Mouse (Mus musculus): Measurements from ENCODE around the gene Fzr1. TPM values are rescaled to one million over a fixed set of nuclear protein-coding genes. Genes with fewer than 3 reads are reported as not detected.

The Fzr1 gene
- polyA plus RNA-seq, 1 experiment = 181 TPM

GRCm38 (mm10) chr10:81342686-81343505, 35.4 kb downstream of the Fzr1 start, which contains the start of gene Gipc3:
TSS of gene Gipc3 (minus strand) at chr10:81343266.
- TF ChIP-seq CTCF (IDR thresholded peaks at IDR 0.05; ENCODE audit: borderline replicate concordance, control insufficient read depth, extremely low read depth, insufficient read depth, low read length, poor library complexity) = no peak
- no peak for TF ChIP-seq POLR2A (IDR thresholded peaks at IDR 0.05; ENCODE audit: control insufficient read depth, extremely low read depth, insufficient read depth, low read length, poor library complexity)
- WGBS = 7% methylated on average over 63 of the region's 67 CpGs
- Histone ChIP-seq H3K4me3 (ENCODE audit: control insufficient read depth, insufficient read depth, low read length) (peak within 1 kb of the TSS; percentile 31), H3K27me3 (ENCODE audit: control insufficient read depth, insufficient read depth, low read length) (peaks cover 11% of the 10 kb centered on the region), H3K4me1 (replicated peaks; ENCODE audit: control insufficient read depth, insufficient read depth, low read length) (peaks cover 17% of the 10 kb centered on the region), H3K27ac (ENCODE audit: control insufficient read depth, insufficient read depth, low read length) (no peak within 1 kb of the TSS), H3K36me3 (ENCODE audit: control insufficient read depth, insufficient read depth, low read length) (no peaks in the 10 kb centered on the region)
- DNase-seq = no peak

GRCm38 (mm10) chr10:81341333-81341949, 36.9 kb downstream of the Fzr1 start:
- TF ChIP-seq POLR2A (IDR thresholded peaks at IDR 0.05; ENCODE audit: control insufficient read depth, extremely low read depth, insufficient read depth, low read length, poor library complexity) (no peak), CTCF (IDR thresholded peaks at IDR 0.05; ENCODE audit: borderline replicate concordance, control insufficient read depth, extremely low read depth, insufficient read depth, low read length, poor library complexity) (peak; percentile 86; the same call in 1 of the 2 replicates)
- no peak overlapping the region for H3K27ac ChIP-seq (ENCODE audit: control insufficient read depth, insufficient read depth, low read length)
- no peak overlapping the region for H3K4me3 ChIP-seq (ENCODE audit: control insufficient read depth, insufficient read depth, low read length)
- no peaks in the 10 kb centered on the region for H3K36me3 ChIP-seq (ENCODE audit: control insufficient read depth, insufficient read depth, low read length)
- peaks cover 11% of the 10 kb centered on the region for H3K27me3 ChIP-seq (ENCODE audit: control insufficient read depth, insufficient read depth, low read length)
- peaks cover 9% of the 10 kb centered on the region for H3K4me1 ChIP-seq (replicated peaks; ENCODE audit: control insufficient read depth, insufficient read depth, low read length)
- peak; percentile 83 for DNase-seq
- WGBS = 49% methylated on average over 16 of the region's 16 CpGs

- 88% methylated on average over 17 of the region's 17 CpGs for WGBS
- TF ChIP-seq CTCF (IDR thresholded peaks at IDR 0.05; ENCODE audit: borderline replicate concordance, control insufficient read depth, extremely low read depth, insufficient read depth, low read length, poor library complexity) (no peak), POLR2A (IDR thresholded peaks at IDR 0.05; ENCODE audit: control insufficient read depth, extremely low read depth, insufficient read depth, low read length, poor library complexity) (no peak)
- peaks cover 7% of the 10 kb centered on the region for H3K4me1 ChIP-seq (replicated peaks; ENCODE audit: control insufficient read depth, insufficient read depth, low read length)
Observed at GRCm38 (mm10) chr10:81340551-81341332, 37.6 kb downstream of the Fzr1 start.

GRCm38 (mm10) chr10:81336558-81336957, 41.8 kb downstream of the Fzr1 start:
- DNase-seq = no peak
- TF ChIP-seq POLR2A (IDR thresholded peaks at IDR 0.05; ENCODE audit: control insufficient read depth, extremely low read depth, insufficient read depth, low read length, poor library complexity) (no peak), CTCF (IDR thresholded peaks at IDR 0.05; ENCODE audit: borderline replicate concordance, control insufficient read depth, extremely low read depth, insufficient read depth, low read length, poor library complexity) (no peak)
- 98% methylated on average over 4 of the region's 4 CpGs for WGBS
- H3K4me3 ChIP-seq (ENCODE audit: control insufficient read depth, insufficient read depth, low read length) = no peak overlapping the region
- no peaks in the 10 kb centered on the region for H3K27me3 ChIP-seq (ENCODE audit: control insufficient read depth, insufficient read depth, low read length)
- peaks cover 31% of the 10 kb centered on the region for H3K36me3 ChIP-seq (ENCODE audit: control insufficient read depth, insufficient read depth, low read length)
- no peak overlapping the region for H3K27ac ChIP-seq (ENCODE audit: control insufficient read depth, insufficient read depth, low read length)
- H3K4me1 ChIP-seq (replicated peaks; ENCODE audit: control insufficient read depth, insufficient read depth, low read length) = peaks cover 18% of the 10 kb centered on the region

More at GRCm38 (mm10) chr10:81340551-81341332, 37.6 kb downstream of the Fzr1 start:
- Histone ChIP-seq H3K27ac (ENCODE audit: control insufficient read depth, insufficient read depth, low read length) (no peak overlapping the region), H3K4me3 (ENCODE audit: control insufficient read depth, insufficient read depth, low read length) (no peak overlapping the region), H3K27me3 (ENCODE audit: control insufficient read depth, insufficient read depth, low read length) (peaks cover 11% of the 10 kb centered on the region), H3K36me3 (ENCODE audit: control insufficient read depth, insufficient read depth, low read length) (no peaks in the 10 kb centered on the region)
- DNase-seq = no peak

GRCm38 (mm10) chr10:81335393-81336340, 42.6 kb downstream of the Fzr1 start:
- Histone ChIP-seq H3K27ac (ENCODE audit: control insufficient read depth, insufficient read depth, low read length) (no peak overlapping the region), H3K36me3 (ENCODE audit: control insufficient read depth, insufficient read depth, low read length) (peaks cover 32% of the 10 kb centered on the region), H3K27me3 (ENCODE audit: control insufficient read depth, insufficient read depth, low read length) (no peaks in the 10 kb centered on the region), H3K4me1 (replicated peaks; ENCODE audit: control insufficient read depth, insufficient read depth, low read length) (peaks cover 22% of the 10 kb centered on the region), H3K4me3 (ENCODE audit: control insufficient read depth, insufficient read depth, low read length) (no peak overlapping the region)
- DNase-seq = no peak
- TF ChIP-seq POLR2A (IDR thresholded peaks at IDR 0.05; ENCODE audit: control insufficient read depth, extremely low read depth, insufficient read depth, low read length, poor library complexity) (no peak), CTCF (IDR thresholded peaks at IDR 0.05; ENCODE audit: borderline replicate concordance, control insufficient read depth, extremely low read depth, insufficient read depth, low read length, poor library complexity) (no peak)
- 90% methylated on average over 19 of the region's 19 CpGs for WGBS

Measured in thymus, adult 2 months (tissue).